Mouse (Mus musculus) frontal cortex, postnatal 14 days (tissue): ENCODE results near the gene Zyx.

Source experiments
- DNase-seq, 2 experiments: peaks; one replicate each; pipeline ENCODE4 v3.0.0; 2022; ENCODE audit warnings: low spot score in 2 of 2

Gene Zyx

GRCm38 (mm10) chr6:42350021-42350967, 864 bp downstream of the Zyx start:
- peak; percentile 72 to 77 for DNase-seq

GRCm38 (mm10) chr6:42350968-42351775, 1.7 kb downstream of the Zyx start:
- no peak for DNase-seq

GRCm38 (mm10) chr6:42351776-42352485, 2.5 kb downstream of the Zyx start:
- DNase-seq: no peak

- no peak for DNase-seq
These were observed 3.0 kb downstream of the Zyx start for GRCm38 (mm10) chr6:42352486-42352846.

- DNase-seq: no peak
These were observed 3.8 kb downstream of the Zyx start for GRCm38 (mm10) chr6:42353180-42353579.

GRCm38 (mm10) chr6:42354076-42355019, 4.9 kb downstream of the Zyx start:
- DNase-seq: no peak

GRCm38 (mm10) chr6:42355366-42355765, 5.9 kb downstream of the Zyx start:
- DNase-seq: no peak

- DNase-seq: no peak
These were observed 6.6 kb downstream of the Zyx start for GRCm38 (mm10) chr6:42355794-42356600.

GRCm38 (mm10) chr6:42356913-42357312, 7.5 kb downstream of the Zyx start:
- no peak for DNase-seq

GRCm38 (mm10) chr6:42357901-42358300, 8.5 kb downstream of the Zyx start:
- DNase-seq: no peak

GRCm38 (mm10) chr6:42358901-42359300, 9.5 kb downstream of the Zyx start:
- DNase-seq: no peak

GRCm38 (mm10) chr6:42359364-42360147, 10.1 kb downstream of the Zyx start:
- no peak for DNase-seq

- no peak for DNase-seq
These were observed 10.9 kb downstream of the Zyx start for GRCm38 (mm10) chr6:42360231-42360840.

- no peak for DNase-seq
These were observed 11.8 kb downstream of the Zyx start for GRCm38 (mm10) chr6:42361041-42361895.

- DNase-seq: no peak
These were observed 12.6 kb downstream of the Zyx start for GRCm38 (mm10) chr6:42362074-42362473.

- no peak for DNase-seq
These were observed 13.1 kb downstream of the Zyx start for GRCm38 (mm10) chr6:42362497-42362896.

GRCm38 (mm10) chr6:42362974-42363373, 13.5 kb downstream of the Zyx start:
- no peak for DNase-seq

- no peak for DNase-seq
These were observed 14.6 kb downstream of the Zyx start for GRCm38 (mm10) chr6:42364066-42364465.
